Mouse (Mus musculus) MEL (cell line): ENCODE results near the gene Padi1. TPM values are rescaled to one million over a fixed set of nuclear protein-coding genes. Genes with fewer than 3 reads are reported as not detected.

Source experiments
- DNase-seq: peaks from one replicate; pipeline ENCODE4 v3.0.0; 2011; ENCODE audit warnings: low read depth, low spot score
- H3K27ac ChIP-seq: 2 replicates; pipeline ENCODE4 v1.5.1; 2012; ENCODE audit warnings: low read depth, mild to moderate bottlenecking, control low read depth, low read length, moderate library complexity; ENCODE audit not compliant: control insufficient read depth
- H3K27me3 ChIP-seq, 2 experiments: fragments of 150-350 bp in 1 of 2; sonication (generic) in 1 of 2; 2 replicates each; pipeline ENCODE4 v1.6.1; 2012; ENCODE audit warnings: low read length in 2 of 2, mild to moderate bottlenecking in 2 of 2, improper control_type of control experiment in 1 of 2, moderate library complexity in 1 of 2; ENCODE audit not compliant: insufficient read depth in 2 of 2, control insufficient read depth in 1 of 2
- H3K36me3 ChIP-seq, 2 experiments: 2 replicates each; pipeline ENCODE4 v1.6.1; 2012 to 2014; ENCODE audit warnings: low read length in 2 of 2, improper control_type of control experiment in 1 of 2, inconsistent platforms in 1 of 2, mild to moderate bottlenecking in 1 of 2; ENCODE audit not compliant: insufficient read depth in 2 of 2, control insufficient read depth in 1 of 2
- H3K4me1 ChIP-seq, 2 experiments: fragments of 150-350 bp in 1 of 2; sonication (generic) in 1 of 2; 2 replicates each; pipeline ENCODE4 v1.6.1; 2012; ENCODE audit warnings: low read length in 2 of 2, improper control_type of control experiment in 1 of 2, mild to moderate bottlenecking in 1 of 2; ENCODE audit not compliant: insufficient read depth in 2 of 2, control insufficient read depth in 1 of 2
- H3K4me3 ChIP-seq, 2 experiments: fragments of 150-350 bp in 1 of 2; sonication (generic) in 1 of 2; 2 replicates each; pipeline ENCODE4 v1.5.1; 2012; ENCODE audit warnings: low read depth in 2 of 2, low read length in 2 of 2, mild to moderate bottlenecking in 2 of 2, moderate library complexity in 2 of 2, control low read depth in 1 of 2, improper control_type of control experiment in 1 of 2; ENCODE audit not compliant: control insufficient read depth in 1 of 2, insufficient read depth in 1 of 2
- H3K79me2 ChIP-seq: 2 replicates; pipeline ENCODE4 v1.6.1; 2012; ENCODE audit warnings: mild to moderate bottlenecking, low read length, moderate library complexity; ENCODE audit not compliant: control insufficient read depth, poor library complexity, insufficient read depth
- H3K9ac ChIP-seq: 2 replicates; pipeline ENCODE4 v1.6.1; 2012; ENCODE audit warnings: low read depth, mild to moderate bottlenecking, control low read depth, low read length, moderate library complexity; ENCODE audit not compliant: control insufficient read depth, poor library complexity, severe bottlenecking
- H3K9me3 ChIP-seq: fragments of 150-350 bp; sonication (generic); replicated peaks from 2 replicates; pipeline ENCODE4 v1.6.1; 2012; ENCODE audit warnings: mild to moderate bottlenecking, low read length, improper control_type of control experiment, moderate library complexity; ENCODE audit not compliant: insufficient read depth
- CHD1 ChIP-seq: IDR thresholded peaks from 2 replicates; pipeline ENCODE4 v1.6.1; 2012; ENCODE audit warnings: low read depth, mild to moderate bottlenecking, inconsistent platforms, low read length, improper control_type of control experiment
- CHD2 ChIP-seq: IDR thresholded peaks from 2 replicates; pipeline ENCODE4 v1.6.1; 2011; ENCODE audit warnings: low read length, improper control_type of control experiment
- ELF1 ChIP-seq: IDR thresholded peaks from 2 replicates; pipeline ENCODE4 v1.6.1; 2014; ENCODE audit warnings: low read depth, mild to moderate bottlenecking, inconsistent platforms, low read length, improper control_type of control experiment, moderate library complexity
- EP300 ChIP-seq, 2 experiments: IDR thresholded peaks; 2 replicates each; pipeline ENCODE4 v1.6.1; 2011; ENCODE audit warnings: improper control_type of control experiment in 2 of 2, low read length in 2 of 2, low read depth in 1 of 2, mild to moderate bottlenecking in 1 of 2
- GABPA ChIP-seq: IDR thresholded peaks from 2 replicates; pipeline ENCODE4 v1.6.1; 2012; ENCODE audit warnings: low read depth, mild to moderate bottlenecking, inconsistent platforms, low read length, improper control_type of control experiment, moderate library complexity
- KAT2A ChIP-seq: conservative IDR thresholded peaks from 2 replicates; pipeline ENCODE4 v1.6.1; 2012; ENCODE audit warnings: low read depth, low read length, improper control_type of control experiment, inconsistent platforms
- MAFK ChIP-seq: IDR thresholded peaks from 2 replicates; pipeline ENCODE4 v1.6.1; 2011; ENCODE audit warnings: low read depth, mild to moderate bottlenecking, low read length, improper control_type of control experiment, borderline replicate concordance
- MAZ ChIP-seq: IDR thresholded peaks from 2 replicates; pipeline ENCODE4 v1.6.1; 2012; ENCODE audit warnings: low read depth, mild to moderate bottlenecking, inconsistent platforms, low read length, improper control_type of control experiment
- MXI1 ChIP-seq: IDR thresholded peaks from 2 replicates; pipeline ENCODE4 v1.6.1; 2011; ENCODE audit warnings: mild to moderate bottlenecking, low read depth, low read length, improper control_type of control experiment
- MYB ChIP-seq: IDR thresholded peaks from 2 replicates; pipeline ENCODE4 v1.6.1; 2011; ENCODE audit warnings: mild to moderate bottlenecking, low read depth, low read length, improper control_type of control experiment
- NRF1 ChIP-seq: IDR thresholded peaks from 2 replicates; pipeline ENCODE4 v1.6.1; 2014; ENCODE audit warnings: low read depth, mild to moderate bottlenecking, inconsistent platforms, low read length, improper control_type of control experiment, moderate library complexity; ENCODE audit not compliant: poor library complexity, insufficient read depth, severe bottlenecking
- POLR2AphosphoS2 ChIP-seq: IDR thresholded peaks from 2 replicates; pipeline ENCODE4 v1.6.1; 2011; ENCODE audit warnings: low read length, improper control_type of control experiment
- RAD21 ChIP-seq: IDR thresholded peaks from 2 replicates; pipeline ENCODE4 v1.6.1; 2011; ENCODE audit warnings: mild to moderate bottlenecking, low read depth, low read length, improper control_type of control experiment
- TCF12 ChIP-seq: IDR thresholded peaks from 2 replicates; pipeline ENCODE4 v1.6.1; 2014; ENCODE audit warnings: low read depth, mild to moderate bottlenecking, inconsistent platforms, low read length, improper control_type of control experiment, moderate library complexity
- USF1 ChIP-seq: IDR thresholded peaks from 2 replicates; pipeline ENCODE4 v1.6.1; 2014; ENCODE audit warnings: low read depth, mild to moderate bottlenecking, inconsistent platforms, low read length, improper control_type of control experiment, moderate library complexity
- USF2 ChIP-seq, 2 experiments: IDR thresholded peaks; 2 replicates each; pipeline ENCODE4 v1.6.1; 2011 to 2012; ENCODE audit warnings: improper control_type of control experiment in 2 of 2, low read length in 2 of 2, borderline replicate concordance in 1 of 2, inconsistent platforms in 1 of 2, low read depth in 1 of 2, mild to moderate bottlenecking in 1 of 2; ENCODE audit not compliant: insufficient read depth in 1 of 2
- polyA plus RNA-seq, 2 experiments: library from polyadenylated mRNA; stranded (reverse) in 1 of 2; unstranded in 1 of 2; fragments of >175 nt in 1 of 2; fragments of >200 nt in 1 of 2; gene quantifications; 2 replicates each; pipeline versions ENCODE4 v1.2.1 to v1.2.4; 2012; ENCODE audit warnings: low replicate concordance in 2 of 2, low read depth in 1 of 2; ENCODE audit not compliant: insufficient read length in 2 of 2, insufficient read depth in 1 of 2, missing spikeins in 1 of 2
- total RNA-seq: library from RNA; depleted of rRNA; stranded (reverse); fragments of 300-350 nt; gene quantifications from 2 replicates; pipeline ENCODE4 v1.2.3, GENCODE M21; 2012

Padi1 gene
- total and polyA plus RNA-seq, 3 experiments: 0.31 to 0.40 TPM; not detected in 1

GRCm38 (mm10) chr4:140873011-140873410, 27.4 kb upstream of the Padi1 start:
- peaks cover 0 to 2% of the 10 kb centered on the region in 2 experiments; a peak in 1 of 4 replicates for H3K27me3 ChIP-seq
- no peaks in the 10 kb centered on the region for H3K36me3 ChIP-seq
- no peak overlapping the region for H3K27ac ChIP-seq
- no peaks in the 10 kb centered on the region for H3K4me1 ChIP-seq
- H3K79me2 ChIP-seq: no peaks in the 10 kb centered on the region
- TF ChIP-seq GABPA: no peak
- TF ChIP-seq, all 39 proteins: peak for 0
- no peak overlapping the region for H3K9ac ChIP-seq
- H3K9me3 ChIP-seq: no peaks in the 10 kb centered on the region
- no peak overlapping the region for H3K4me3 ChIP-seq
- no peak for DNase-seq

- no peaks in the 10 kb centered on the region for H3K4me1 ChIP-seq
- H3K27me3 ChIP-seq: peaks cover 0 to 2% of the 10 kb centered on the region in 2 experiments; a peak in 1 of 4 replicates
- no peak overlapping the region for H3K9ac ChIP-seq
- no peaks in the 10 kb centered on the region for H3K79me2 ChIP-seq
- DNase-seq: no peak
- H3K36me3 ChIP-seq: no peaks in the 10 kb centered on the region
- TF ChIP-seq RAD21: no peak
- TF ChIP-seq USF1: no peak
- no peak for TF ChIP-seq MYB
- no peak for TF ChIP-seq MXI1
- TF ChIP-seq ELF1: no peak
- no peak for TF ChIP-seq MAFK
- no peak for TF ChIP-seq CHD1
- H3K27ac ChIP-seq: no peak overlapping the region
- H3K4me3 ChIP-seq: no peak overlapping the region
- H3K9me3 ChIP-seq: no peaks in the 10 kb centered on the region
Measured at GRCm38 (mm10) chr4:140872686-140872992, 27.1 kb upstream of the Padi1 start.

- Histone ChIP-seq H3K27me3 (no peaks in the 10 kb centered on the region), H3K36me3 (no peaks in the 10 kb centered on the region), H3K9ac (no peak overlapping the region), H3K27ac (no peak overlapping the region), H3K4me1 (no peaks in the 10 kb centered on the region), H3K79me2 (no peaks in the 10 kb centered on the region), H3K9me3 (no peaks in the 10 kb centered on the region), H3K4me3 (no peak overlapping the region)
- TF ChIP-seq USF2 (IDR thresholded peaks at IDR 0.05; ENCODE audit: borderline replicate concordance in 1 of 2, insufficient read depth in 1 of 2, low read depth in 1 of 2, low read length in 2 of 2) (no peak), EP300 (IDR thresholded peaks at IDR 0.05; ENCODE audit: low read depth in 1 of 2, low read length in 2 of 2) (no peak), MYB (no peak), TCF12 (no peak), CHD2 (no peak), MXI1 (no peak), ELF1 (no peak), POLR2AphosphoS2 (no peak), NRF1 (no peak), MAZ (no peak), MAFK (no peak), KAT2A (no peak)
- DNase-seq: no peak
Measured at GRCm38 (mm10) chr4:140871851-140872685, 26.5 kb upstream of the Padi1 start.
